Mouse (Mus musculus) megakaryocyte, embryonic 14.5 days (primary cell): Measurements from ENCODE around the gene Ttc27. TPM values are rescaled to one million over a fixed set of nuclear protein-coding genes. Genes with fewer than 3 reads are reported as not detected.

ENCODE experiments used
- H3K27me3 ChIP-seq: replicated peaks from 2 replicates; pipeline ENCODE3; 2012; ENCODE audit warnings: inconsistent platforms
- H3K36me3 ChIP-seq: replicated peaks from 2 replicates; pipeline ENCODE3; 2012; ENCODE audit warnings: low read length, inconsistent platforms, mixed read lengths
- H3K4me1 ChIP-seq: 2 replicates; pipeline ENCODE4 v1.6.1; 2012; ENCODE audit warnings: inconsistent platforms
- H3K4me3 ChIP-seq: replicated peaks from 2 replicates; pipeline ENCODE3; 2012; ENCODE audit warnings: moderate library complexity, mild to moderate bottlenecking, inconsistent platforms
- H3K9me3 ChIP-seq: 2 replicates; pipeline ENCODE4 v1.6.1; 2012; ENCODE audit warnings: inconsistent platforms
- FLI1 ChIP-seq: IDR thresholded peaks from 2 replicates; pipeline ENCODE4 v1.6.1; 2012; ENCODE audit warnings: low read length, inconsistent platforms, mixed read lengths
- GATA1 ChIP-seq: IDR thresholded peaks from 3 replicates; pipeline ENCODE4 v1.6.1; 2012; ENCODE audit warnings: mixed read lengths, low read length, inconsistent platforms, borderline replicate concordance
- polyA plus RNA-seq: library from polyadenylated mRNA; stranded (reverse); fragments of >175 nt; gene quantifications from 2 replicates; pipeline ENCODE4 v1.2.3, GENCODE M21; 2012; ENCODE audit warnings: low replicate concordance; ENCODE audit not compliant: insufficient read depth

Ttc27 gene
- polyA plus RNA-seq, 1 experiment: 6.8 TPM

GRCm38 (mm10) chr17:74846031-74846891 lies 128.7 kb downstream of the Ttc27 start:
- Histone ChIP-seq H3K36me3 (peaks cover 3% of the 10 kb centered on the region), H3K9me3 (no peaks in the 10 kb centered on the region), H3K27me3 (no peaks in the 10 kb centered on the region), H3K4me3 (no peak overlapping the region), H3K4me1 (peaks cover 30% of the 10 kb centered on the region)
- no peak for TF ChIP-seq FLI1

- H3K27me3 ChIP-seq: no peaks in the 10 kb centered on the region
- no peaks in the 10 kb centered on the region for H3K9me3 ChIP-seq
- peaks cover 3% of the 10 kb centered on the region for H3K36me3 ChIP-seq
- peaks cover 21% of the 10 kb centered on the region for H3K4me1 ChIP-seq
- TF ChIP-seq FLI1 (no peak), GATA1 (no peak)
- H3K4me3 ChIP-seq: no peak overlapping the region
These were observed 132.7 kb downstream of the Ttc27 start for GRCm38 (mm10) chr17:74850216-74850615.

- Histone ChIP-seq H3K4me3 (no peak overlapping the region), H3K36me3 (peaks cover 34% of the 10 kb centered on the region), H3K9me3 (no peaks in the 10 kb centered on the region), H3K27me3 (no peaks in the 10 kb centered on the region), H3K4me1 (peaks cover 33% of the 10 kb centered on the region)
- TF ChIP-seq FLI1 (no peak), GATA1 (no peak)
These were observed 141.8 kb downstream of the Ttc27 start for GRCm38 (mm10) chr17:74859298-74859697.

- Histone ChIP-seq H3K4me1 (peaks cover 38% of the 10 kb centered on the region), H3K4me3 (no peak overlapping the region), H3K27me3 (no peaks in the 10 kb centered on the region), H3K9me3 (no peaks in the 10 kb centered on the region), H3K36me3 (peaks cover 34% of the 10 kb centered on the region)
- no peak for TF ChIP-seq FLI1
- no peak for TF ChIP-seq GATA1
These were observed 142.9 kb downstream of the Ttc27 start for GRCm38 (mm10) chr17:74860180-74860993.

GRCm38 (mm10) chr17:74863845-74864244 lies 146.3 kb downstream of the Ttc27 start:
- Histone ChIP-seq H3K4me3 (no peak overlapping the region), H3K9me3 (no peaks in the 10 kb centered on the region), H3K36me3 (peaks cover 16% of the 10 kb centered on the region), H3K4me1 (peaks cover 70% of the 10 kb centered on the region), H3K27me3 (no peaks in the 10 kb centered on the region)
- TF ChIP-seq GATA1 (no peak), FLI1 (no peak)

GRCm38 (mm10) chr17:74864790-74865548 lies 147.4 kb downstream of the Ttc27 start:
- no peaks in the 10 kb centered on the region for H3K27me3 ChIP-seq
- no peak for TF ChIP-seq FLI1
- TF ChIP-seq GATA1: no peak
- H3K4me1 ChIP-seq: peaks cover 81% of the 10 kb centered on the region
- peaks cover 14% of the 10 kb centered on the region for H3K36me3 ChIP-seq
- no peaks in the 10 kb centered on the region for H3K9me3 ChIP-seq
- H3K4me3 ChIP-seq: peak overlapping the region; percentile 46

- Histone ChIP-seq H3K36me3 (peaks cover 14% of the 10 kb centered on the region), H3K9me3 (no peaks in the 10 kb centered on the region), H3K4me3 (no peak overlapping the region), H3K4me1 (peaks cover 91% of the 10 kb centered on the region), H3K27me3 (no peaks in the 10 kb centered on the region)
- TF ChIP-seq GATA1: no peak
- no peak for TF ChIP-seq FLI1
These were observed 148.4 kb downstream of the Ttc27 start for GRCm38 (mm10) chr17:74865694-74866564.

GRCm38 (mm10) chr17:74866565-74867507 lies 149.3 kb downstream of the Ttc27 start:
- peaks cover 14% of the 10 kb centered on the region for H3K36me3 ChIP-seq

More at GRCm38 (mm10) chr17:74866565-74867507, 149.3 kb downstream of the Ttc27 start:
- Histone ChIP-seq H3K4me1 (peaks cover 94% of the 10 kb centered on the region), H3K4me3 (no peak overlapping the region), H3K9me3 (no peaks in the 10 kb centered on the region), H3K27me3 (no peaks in the 10 kb centered on the region)
- no peak for TF ChIP-seq GATA1
- TF ChIP-seq FLI1: no peak
